Mouse (Mus musculus) G1E (cell line): ENCODE measurements around the gene Olfr1008.
"Not testable (repeated sequence)": the region's sequence is repeated elsewhere in the genome, so short reads cannot be mapped to it uniquely, and the experiment has no call there.

Experiments used
- CTCF ChIP-seq: IDR thresholded peaks from 2 replicates; pipeline ENCODE4 v1.5.1; 2012; ENCODE audit warnings: low read depth, low read length, inconsistent platforms, mixed read lengths
- GATA1 ChIP-seq: IDR thresholded peaks from 2 replicates; pipeline ENCODE4 v1.6.1; 2012; ENCODE audit warnings: borderline replicate concordance, low read length, inconsistent platforms, mixed read lengths
- TAL1 ChIP-seq: conservative IDR thresholded peaks from 2 replicates; pipeline ENCODE4 v1.6.1; 2012; ENCODE audit warnings: low read depth, low read length, inconsistent platforms, mixed read lengths

DNA sequence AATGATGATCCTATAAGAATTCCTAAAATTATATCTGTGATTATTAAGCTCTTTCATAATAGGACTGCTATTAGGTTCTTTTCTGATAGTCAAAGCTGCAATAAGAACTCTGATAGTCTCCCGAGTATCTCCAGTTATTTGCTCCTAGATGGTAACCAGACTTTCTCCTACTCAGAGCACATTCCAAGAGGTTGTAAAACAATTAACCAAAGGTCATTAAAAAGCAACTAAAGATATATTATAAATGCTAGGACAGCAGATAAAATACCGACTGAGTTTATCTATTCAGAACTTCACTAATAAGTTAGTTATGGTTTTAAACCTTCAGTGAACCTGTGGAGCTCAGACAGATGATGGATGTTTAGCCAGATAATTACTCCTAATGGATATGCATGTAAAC, 21.4 kb downstream of the Olfr1008 start:
- TF ChIP-seq CTCF, TAL1, GATA1: not testable (repeated sequence)
